In genomic region chr17:43359826-43360619, GRCm38 (mm10) we compare ENCODE assay signal across 8 mouse cellular contexts. TPM values are rescaled to one million over a fixed set of nuclear protein-coding genes. Genes with fewer than 3 reads are reported as not detected.
A peak's percentile ranks its signal among the peaks of the same experiment; 100 is the strongest.
DNase-seq lines count a peak whose midpoint lies in the region; ATAC-seq and TF ChIP-seq lines count a peak whose summit lies in the region.

Adgrf5 (plus strand) TSS chr17:43360451.

- peak within 1 kb of the TSS; percentile 54 for H3K9ac ChIP-seq in heart, embryonic 14.5 days (ENCODE audit: low read length)
- peak within 1 kb of the TSS; percentile 27; the same call in 1 of the 2 replicates for H3K9ac ChIP-seq in lung, embryonic 14.5 days

- no peak for ATAC-seq in heart, embryonic 14.5 days (ENCODE audit: insufficient number of reproducible peaks, insufficient read depth, low FRiP score, low read depth)
- ATAC-seq in lung, embryonic 14.5 days (ENCODE audit: insufficient read depth): peak; percentile 77; the same call in 1 of the 2 replicates
- no peak for ATAC-seq in inflammation-experienced regulatory T-cells, adult 6 months

- 10% methylated on average over 16 of the region's 16 CpGs for WGBS in bone marrow, adult 2 months
- WGBS in heart, embryonic 14.5 days: 36% methylated on average over 16 of the region's 16 CpGs
- WGBS in lung, embryonic 14.5 days: 21% methylated on average over 16 of the region's 16 CpGs

- H3K4me3 ChIP-seq in bone marrow, adult 2 months (replicated peaks; ENCODE audit: control insufficient read depth, low read depth, low read length): peak within 1 kb of the TSS; percentile 11
- H3K4me3 ChIP-seq in heart, embryonic 14.5 days (ENCODE audit: control insufficient read depth in 1 of 2, insufficient read depth in 1 of 2, low read depth in 1 of 2, low read length in 2 of 2): peak within 1 kb of the TSS; percentile 39 to 46
- peak within 1 kb of the TSS; percentile 28 for H3K4me3 ChIP-seq in lung, embryonic 14.5 days (ENCODE audit: low read depth, low read length)

- no peak for TF ChIP-seq CTCF in bone marrow, adult 2 months (IDR thresholded peaks at IDR 0.05; ENCODE audit: control insufficient read depth, insufficient read depth, low read length)
- no peak for TF ChIP-seq CTCF in lung, embryonic 14.5 days (IDR thresholded peaks at IDR 0.05; ENCODE audit: low read depth)

- no peaks in the 10 kb centered on the region for H3K36me3 ChIP-seq in heart, embryonic 14.5 days (ENCODE audit: control insufficient read depth, insufficient read depth, low read length)
- H3K36me3 ChIP-seq in lung, embryonic 14.5 days (ENCODE audit: insufficient read depth): no peaks in the 10 kb centered on the region

- H3K9me3 ChIP-seq in heart, embryonic 14.5 days (ENCODE audit: control insufficient read depth, low read length): no peaks in the 10 kb centered on the region
- H3K9me3 ChIP-seq in lung, embryonic 14.5 days (ENCODE audit: low read depth, low read length): no peaks in the 10 kb centered on the region

- peak; percentile 7 for DNase-seq in adipocyte (ENCODE audit: low spot score)
- DNase-seq in kidney, postnatal 14 days: peak; percentile 71
- peak; percentile 60 for DNase-seq in lung, embryonic 14.5 days
- DNase-seq in frontal cortex, postnatal 36 days (ENCODE audit: low spot score in 2 of 2): no peak
- DNase-seq in urinary bladder, postnatal 25 days (ENCODE audit: low spot score): no peak

- no peaks in the 10 kb centered on the region; the same call in 1 of the 2 replicates for H3K4me1 ChIP-seq in bone marrow, adult 2 months (ENCODE audit: control insufficient read depth, insufficient read depth, low read length)
- peaks cover 15 to 40% of the 10 kb centered on the region in 2 experiments for H3K4me1 ChIP-seq in heart, embryonic 14.5 days (ENCODE audit: control insufficient read depth in 2 of 2, insufficient read depth in 2 of 2, low read length in 2 of 2)
- H3K4me1 ChIP-seq in lung, embryonic 14.5 days (ENCODE audit: insufficient read depth): peaks cover 7% of the 10 kb centered on the region

- peaks cover 13% of the 10 kb centered on the region; the same call in 1 of the 2 replicates for H3K27me3 ChIP-seq in heart, embryonic 14.5 days (ENCODE audit: control insufficient read depth, insufficient read depth, low read length)
- no peaks in the 10 kb centered on the region for H3K27me3 ChIP-seq in lung, embryonic 14.5 days (ENCODE audit: insufficient read depth, low read length)

- H3K27ac ChIP-seq in bone marrow, adult 2 months (ENCODE audit: control insufficient read depth, insufficient read depth, low read depth, low read length, poor library complexity): no peak within 1 kb of the TSS
- H3K27ac ChIP-seq in heart, embryonic 14.5 days (replicated peaks in 1 of 2; ENCODE audit: control insufficient read depth in 1 of 2, insufficient read depth in 1 of 2, low read depth in 2 of 2, low read length in 2 of 2): peak within 1 kb of the TSS; percentile 53 to 55
- H3K27ac ChIP-seq in lung, embryonic 14.5 days (ENCODE audit: low read depth): peak within 1 kb of the TSS; percentile 10; the same call in 1 of the 2 replicates

- H3K4me2 ChIP-seq in heart, embryonic 14.5 days (ENCODE audit: low read length): peak within 1 kb of the TSS; percentile 56
- peak within 1 kb of the TSS; percentile 47 for H3K4me2 ChIP-seq in lung, embryonic 14.5 days

- no peak for TF ChIP-seq POLR2A in bone marrow, adult 2 months (IDR thresholded peaks at IDR 0.05; ENCODE audit: borderline replicate concordance, control insufficient read depth, low read depth, low read length)

RNA-seq across cellular contexts. Expression of gene Adgrf5, which starts in this region (rescaled TPM):
- 4.4 and 7.1 TPM in 2 replicates for polyA plus RNA-seq in bone marrow, adult 2 months (2011; ENCODE audit: insufficient read depth, insufficient read length, low replicate concordance, missing spikeins)
- 20.9 and 26.0 TPM in 2 replicates for polyA plus RNA-seq in heart, embryonic 14.5 days (2014; fragmentation: Nextera tagmentation; extraction: Ambion mirVana)
- 18.5 and 18.8 TPM in 2 replicates for polyA plus RNA-seq in lung, embryonic 14.5 days (2014; fragmentation: Nextera tagmentation; extraction: Ambion mirVana)
- polyA plus RNA-seq in inflammation-experienced regulatory T-cells, adult 6 months (2017; shearing (Covaris generic)): not detected

Comparison
In these comparisons a context has a peak if more than half of its experiments do, and no peak if none do; other contexts are left out.
1. DNase-seq: peak in adipocyte (single experiment), kidney, postnatal 14 days (single experiment) and lung, embryonic 14.5 days (single experiment); none in frontal cortex, postnatal 36 days (0 of 2) and urinary bladder, postnatal 25 days (single experiment).
2. Peak in every context shown above with its lines, with median percentiles within 50 percentile points of each other: H3K4me3 ChIP-seq.